Mouse (Mus musculus): ENCODE measurements around the gene Pygb.
A peak's percentile ranks its signal among the peaks of the same experiment; 100 is the strongest.

Pygb gene

DNA sequence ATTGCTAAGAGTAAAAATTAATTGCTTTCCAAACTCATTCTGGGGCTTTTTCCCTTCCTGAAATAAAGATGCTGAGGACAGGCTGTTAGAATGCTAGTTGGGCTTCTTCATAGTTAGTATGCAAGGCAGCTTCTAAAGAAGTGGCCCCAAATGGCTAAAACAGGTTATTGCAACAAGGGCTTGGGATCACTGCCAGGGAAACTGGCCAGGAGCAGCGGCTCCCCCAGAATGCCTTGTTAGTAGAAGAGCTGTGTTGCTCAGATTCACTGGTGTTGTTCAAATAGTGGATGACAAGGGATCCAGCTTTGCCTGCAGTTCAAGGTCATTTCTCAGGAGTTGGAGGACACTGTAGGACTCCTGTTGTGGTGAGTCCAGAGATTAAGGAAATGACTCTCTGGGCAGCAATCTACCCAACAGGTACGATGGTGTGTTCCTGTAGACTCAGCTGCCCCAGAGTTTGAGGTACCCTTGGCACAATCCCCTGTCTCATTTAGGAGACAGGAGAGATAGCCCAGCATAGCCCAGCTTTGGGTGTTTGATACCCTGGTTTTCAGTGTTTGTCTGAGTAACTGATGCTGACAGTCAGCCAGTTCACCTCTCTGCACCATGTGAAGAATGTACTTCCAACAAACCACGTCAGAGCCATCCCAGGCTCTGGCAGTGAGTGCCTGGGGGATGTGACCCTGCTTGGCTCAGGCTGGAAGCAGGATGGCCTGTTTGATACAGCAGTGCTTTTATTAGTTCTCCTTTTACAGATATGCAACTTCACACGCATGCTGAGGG, 2.4 kb downstream of the Pygb start:
- peak; percentile 79 to 93 for DNase-seq (ENCODE audit: inconsistent age in 2 of 2, low spot score in 1 of 2)

DNA sequence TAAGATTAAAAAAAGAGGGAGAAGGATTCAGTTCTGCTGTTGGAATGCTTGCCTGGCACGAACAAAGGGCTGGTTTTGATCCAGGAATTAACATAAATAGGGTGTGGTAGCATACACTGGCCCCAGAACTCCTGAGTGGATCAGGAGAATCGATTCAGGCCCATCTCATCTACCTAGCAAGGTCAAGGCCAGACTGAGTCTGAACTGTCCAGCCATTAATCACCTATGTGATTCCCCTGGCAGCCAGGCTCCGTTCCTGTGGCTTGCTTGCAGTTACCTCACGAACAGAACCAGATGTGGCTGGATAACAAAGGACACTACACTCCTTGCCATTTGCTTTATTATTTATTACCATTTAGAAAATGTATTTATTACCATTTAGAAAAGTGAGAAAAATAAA, 6.8 kb downstream of the Pygb start:
- DNase-seq (ENCODE audit: inconsistent age in 2 of 2, low spot score in 1 of 2): peak; percentile 40 to 59

DNA sequence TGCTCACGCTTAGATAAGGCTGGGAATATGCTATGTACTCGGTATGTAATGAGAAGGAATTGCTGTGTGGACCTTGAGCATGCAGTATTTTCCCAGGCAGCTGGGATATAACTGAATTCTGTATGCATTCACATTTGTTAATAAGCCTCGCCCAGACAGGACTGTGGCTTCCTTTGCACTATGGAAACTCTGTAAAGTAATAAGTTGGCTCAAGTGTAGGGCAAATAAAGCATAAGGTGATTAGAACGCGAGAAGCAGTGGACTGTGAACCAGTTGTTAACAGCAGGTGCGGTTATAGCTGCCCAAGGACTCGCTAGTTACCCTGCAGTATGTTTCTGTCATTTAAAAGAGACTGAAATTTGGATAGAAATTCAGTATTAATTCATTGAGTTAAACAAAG, 11.5 kb downstream of the Pygb start:
- DNase-seq (ENCODE audit: inconsistent age in 2 of 2, low spot score in 1 of 2): no peak

DNA sequence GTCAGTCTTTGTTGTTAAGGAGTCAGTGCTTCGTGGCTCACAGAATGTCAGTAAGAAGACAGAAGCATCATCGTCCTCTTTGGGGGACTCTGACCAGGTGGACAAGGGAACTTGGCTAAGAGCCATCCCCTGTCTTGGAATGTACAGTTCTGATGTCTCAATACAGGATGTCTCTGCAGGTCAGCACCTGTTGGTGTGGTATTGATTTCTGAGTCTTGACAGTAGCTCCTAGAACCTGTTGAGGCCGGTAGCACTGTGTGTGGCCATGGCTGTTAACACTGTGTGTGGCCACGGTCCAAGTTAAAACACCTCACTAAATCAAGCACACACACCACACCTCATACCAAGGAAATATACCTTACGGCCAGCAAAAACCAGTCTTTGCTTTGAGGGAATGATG, 14.1 kb downstream of the Pygb start:
- DNase-seq (ENCODE audit: inconsistent age in 2 of 2, low spot score in 1 of 2): no peak

DNA sequence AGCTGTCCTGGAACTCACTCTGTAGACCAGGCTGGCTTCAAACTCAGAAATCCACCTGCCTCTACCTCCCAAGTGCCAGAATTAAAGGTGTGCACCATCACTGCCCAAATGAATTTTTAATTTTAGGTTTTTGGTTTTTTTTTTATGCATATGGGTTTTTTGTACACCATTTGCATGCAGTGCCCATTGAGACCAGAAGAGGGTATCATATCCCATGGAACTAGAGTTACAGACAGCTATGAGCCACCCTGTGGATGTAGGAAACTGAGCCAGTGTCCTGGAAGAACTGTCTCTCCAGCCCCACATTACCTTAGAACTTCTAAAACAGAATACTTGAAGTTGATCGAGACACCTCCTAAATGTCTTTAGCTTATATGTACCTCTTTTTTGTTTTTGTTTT, 16.5 kb downstream of the Pygb start:
- DNase-seq (ENCODE audit: inconsistent age in 2 of 2, low spot score in 1 of 2): peak in 1 of 2 experiments; percentile 71

DNA sequence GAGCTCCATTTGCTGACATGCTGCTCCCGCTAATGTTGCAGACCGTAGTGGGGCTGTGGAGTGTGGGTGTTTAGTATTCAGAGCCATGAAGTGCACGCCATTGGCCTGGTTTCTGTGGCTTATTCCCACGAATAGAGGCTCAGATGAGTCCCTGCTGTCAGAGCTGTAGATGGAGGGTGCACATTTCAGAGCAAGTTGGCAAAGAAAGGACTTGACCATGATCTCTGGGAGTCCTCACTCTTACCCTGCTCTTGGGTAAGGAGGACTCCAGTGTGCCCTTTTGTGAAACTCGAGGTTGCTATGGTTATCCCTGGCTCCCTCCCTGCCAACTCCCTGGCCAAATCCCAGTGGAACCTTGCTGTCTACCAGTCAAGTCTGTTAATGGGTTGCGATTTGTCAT, 21.8 kb downstream of the Pygb start:
- DNase-seq (ENCODE audit: inconsistent age in 2 of 2, low spot score in 1 of 2): peak in 1 of 2 experiments; percentile 61

DNA sequence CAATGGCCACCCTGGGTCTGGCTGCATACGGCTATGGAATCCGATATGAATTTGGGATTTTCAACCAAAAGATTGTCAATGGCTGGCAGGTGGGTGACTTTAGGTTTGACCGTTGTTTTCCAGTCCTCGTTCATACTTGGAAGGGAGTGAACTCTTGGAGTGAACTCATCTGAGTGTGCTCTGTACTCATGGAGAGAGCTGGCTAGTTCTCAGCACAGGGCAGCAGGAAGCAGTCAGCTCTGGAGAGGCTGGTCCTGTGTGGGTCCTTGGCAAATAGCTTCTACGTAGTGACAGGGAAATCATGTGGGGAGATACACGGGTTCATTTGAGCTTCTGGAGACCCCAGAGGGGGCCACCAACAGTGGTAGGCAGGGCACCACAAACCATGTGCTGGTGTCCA, 22.3 kb downstream of the Pygb start:
- no peak for DNase-seq (ENCODE audit: inconsistent age in 2 of 2, low spot score in 1 of 2)

DNA sequence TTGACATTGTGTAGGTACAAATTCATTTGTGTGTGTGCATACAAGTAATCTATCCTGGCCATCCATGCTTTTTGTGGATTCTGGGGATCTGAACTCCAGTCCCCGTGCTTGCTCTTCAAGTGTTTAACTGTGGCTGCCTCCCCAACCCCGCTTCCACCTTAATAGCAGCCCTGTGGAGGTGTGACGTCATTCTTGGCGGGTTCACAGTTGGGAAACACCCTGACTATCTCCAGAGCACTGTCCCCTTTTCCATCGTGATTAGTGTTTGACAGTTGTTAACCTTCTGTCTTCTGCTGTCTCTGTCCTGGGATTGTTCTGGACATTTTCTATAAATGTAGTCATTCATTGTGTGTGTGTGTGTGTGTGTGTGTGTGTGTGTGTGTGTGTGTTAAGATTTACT, 24.1 kb downstream of the Pygb start:
- no peak for DNase-seq (ENCODE audit: inconsistent age in 2 of 2, low spot score in 1 of 2)

DNA sequence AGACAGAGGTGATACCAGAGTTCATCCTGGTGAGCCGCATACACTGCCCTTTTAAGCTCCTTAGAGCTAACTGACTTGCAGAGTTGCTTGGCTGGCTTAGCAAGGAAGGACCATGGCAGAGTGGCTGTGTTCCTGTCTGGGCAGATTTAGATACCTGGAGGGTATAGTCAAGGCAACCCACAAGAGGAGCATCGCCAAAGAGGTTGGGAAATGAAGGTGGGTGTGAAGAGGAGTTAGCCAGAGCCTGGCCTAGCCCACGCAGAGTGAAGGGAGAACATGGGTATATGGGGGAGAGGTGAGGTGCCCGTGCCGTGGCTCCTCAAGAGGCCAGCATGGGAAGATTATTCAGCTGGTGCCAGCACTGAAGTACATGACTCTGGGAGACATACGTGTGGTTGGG, 26.3 kb downstream of the Pygb start:
- no peak for DNase-seq (ENCODE audit: inconsistent age in 2 of 2, low spot score in 1 of 2)

DNA sequence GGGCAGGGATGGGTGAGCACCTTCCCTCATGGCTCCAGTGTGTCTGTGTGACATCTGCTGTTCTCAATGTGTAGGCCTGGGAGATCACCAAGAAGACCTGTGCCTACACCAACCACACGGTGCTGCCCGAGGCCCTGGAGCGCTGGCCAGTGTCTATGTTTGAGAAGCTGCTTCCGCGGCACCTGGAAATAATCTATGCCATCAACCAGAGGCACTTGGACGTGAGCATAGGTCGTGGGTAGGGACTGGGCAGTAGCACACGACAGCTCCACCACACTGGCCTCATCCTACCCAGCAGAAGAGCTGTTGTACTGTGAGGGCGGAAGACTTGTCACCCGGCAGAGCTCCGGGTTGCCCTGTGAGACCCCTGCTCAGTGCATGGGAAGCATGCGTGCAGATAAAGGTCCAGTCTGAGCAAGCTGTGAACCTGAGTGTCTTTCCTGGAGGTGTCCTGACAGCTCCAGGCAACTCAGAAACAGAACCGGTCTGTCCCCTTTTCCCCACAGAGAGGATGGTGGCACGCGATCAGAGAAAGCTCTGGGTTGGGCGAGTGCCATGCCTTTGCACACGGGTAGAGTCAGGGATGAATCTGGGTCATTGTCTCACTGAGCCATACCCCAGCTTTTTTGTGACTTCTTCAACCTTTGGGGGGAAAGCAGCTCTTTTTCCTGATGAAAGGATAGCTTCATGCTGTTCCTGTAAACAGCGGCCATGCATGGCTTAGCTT, 30.3 kb downstream of the Pygb start:
- DNase-seq (ENCODE audit: inconsistent age in 2 of 2, low spot score in 1 of 2): peak in 1 of 2 experiments; percentile 77

DNA sequence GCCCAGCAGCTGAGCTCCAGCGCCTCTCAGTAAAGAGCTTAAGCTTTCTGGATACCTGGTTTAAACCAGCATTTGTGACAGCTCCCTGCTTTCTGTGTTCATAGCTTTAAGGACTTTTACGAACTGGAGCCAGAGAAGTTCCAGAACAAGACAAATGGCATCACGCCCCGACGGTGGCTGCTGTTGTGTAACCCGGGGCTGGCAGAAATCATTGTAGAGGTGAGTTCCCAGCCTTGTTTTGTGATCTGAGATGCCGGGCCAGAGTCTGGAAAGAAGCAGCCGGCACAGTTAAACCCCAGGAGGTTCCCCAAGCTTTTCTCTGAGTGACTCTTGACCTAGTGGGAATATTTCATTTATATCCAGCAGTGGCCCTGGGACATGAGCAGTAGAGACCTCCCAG, 32.2 kb downstream of the Pygb start:
- no peak for DNase-seq (ENCODE audit: inconsistent age in 2 of 2, low spot score in 1 of 2)

DNA sequence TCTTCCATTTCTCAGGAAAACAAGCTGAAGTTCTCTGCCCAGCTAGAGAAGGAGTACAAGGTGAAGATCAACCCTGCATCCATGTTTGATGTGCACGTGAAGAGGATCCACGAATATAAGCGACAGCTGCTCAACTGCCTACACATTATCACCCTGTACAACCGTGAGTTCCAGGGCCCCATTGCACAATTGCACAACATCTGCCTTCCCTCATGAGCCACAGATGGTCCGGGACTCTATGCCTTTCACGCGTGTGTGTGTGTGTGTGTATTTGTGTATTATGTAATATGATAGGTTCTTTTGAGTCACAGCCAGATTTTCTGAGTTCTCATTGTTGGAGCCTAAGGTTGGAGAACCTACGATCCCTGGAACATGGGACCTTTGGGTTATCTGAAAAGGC, 34.2 kb downstream of the Pygb start:
- DNase-seq (ENCODE audit: inconsistent age in 2 of 2, low spot score in 1 of 2): no peak

DNA sequence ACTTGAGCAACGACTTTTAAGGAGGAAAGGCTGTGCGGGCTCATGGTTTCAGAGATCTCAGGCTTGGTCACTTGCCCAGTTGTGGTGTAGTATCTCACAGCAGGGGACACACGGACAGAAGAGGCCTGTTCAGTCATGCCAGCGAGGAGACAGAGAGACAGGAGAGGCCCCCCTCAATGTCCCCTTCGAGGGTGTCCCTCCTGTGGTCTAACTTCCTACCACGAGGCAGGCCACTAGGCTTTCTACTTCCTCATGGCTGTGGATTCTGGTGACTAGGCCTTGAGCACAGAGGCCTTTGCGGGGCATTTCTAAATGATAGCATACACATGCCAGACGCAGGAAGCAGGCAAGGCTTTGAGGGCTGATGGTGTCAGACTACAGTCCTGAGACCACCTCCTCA, 36.5 kb downstream of the Pygb start:
- no peak for DNase-seq (ENCODE audit: inconsistent age in 2 of 2, low spot score in 1 of 2)

DNA sequence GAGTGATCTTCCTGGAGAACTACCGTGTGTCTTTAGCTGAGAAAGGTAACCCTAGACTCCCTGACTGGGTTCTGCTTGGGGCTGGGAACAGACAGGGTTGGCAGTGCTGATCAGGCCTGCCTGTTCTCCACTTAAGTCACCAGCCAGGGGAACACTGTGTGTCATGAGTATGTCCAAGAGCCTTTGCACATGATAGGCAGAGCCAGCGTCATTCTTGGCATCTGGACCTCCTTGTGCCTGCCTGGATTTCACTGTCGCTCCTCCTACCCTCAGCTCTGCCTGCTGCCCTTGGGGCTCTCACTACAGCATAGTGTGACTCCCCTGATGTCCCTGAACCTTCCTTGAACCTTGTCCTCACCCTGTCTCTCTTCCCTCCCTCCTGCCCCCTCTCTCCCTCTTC, 39.9 kb downstream of the Pygb start:
- DNase-seq (ENCODE audit: inconsistent age in 2 of 2, low spot score in 1 of 2): peak; percentile 90 to 91

DNA sequence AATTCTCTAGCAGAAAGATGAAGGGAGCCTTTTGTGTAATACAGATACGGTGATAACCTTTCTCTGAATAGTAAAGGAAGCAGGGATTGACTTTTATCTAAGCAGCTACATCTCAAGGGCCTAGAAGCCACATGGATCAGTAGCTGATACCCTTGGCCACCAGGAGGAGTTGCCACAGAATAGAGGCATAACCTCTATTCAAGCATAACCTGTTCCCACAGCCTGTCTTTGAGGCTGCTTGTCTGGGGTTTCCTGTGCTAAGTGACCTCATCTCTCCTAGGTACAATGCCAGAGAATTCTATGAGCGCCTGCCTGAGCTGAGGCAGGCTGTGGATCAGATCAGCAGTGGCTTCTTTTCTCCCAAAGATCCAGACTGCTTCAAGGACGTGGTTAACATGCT, 41.6 kb downstream of the Pygb start:
- no peak for DNase-seq (ENCODE audit: inconsistent age in 2 of 2, low spot score in 1 of 2)

DNA sequence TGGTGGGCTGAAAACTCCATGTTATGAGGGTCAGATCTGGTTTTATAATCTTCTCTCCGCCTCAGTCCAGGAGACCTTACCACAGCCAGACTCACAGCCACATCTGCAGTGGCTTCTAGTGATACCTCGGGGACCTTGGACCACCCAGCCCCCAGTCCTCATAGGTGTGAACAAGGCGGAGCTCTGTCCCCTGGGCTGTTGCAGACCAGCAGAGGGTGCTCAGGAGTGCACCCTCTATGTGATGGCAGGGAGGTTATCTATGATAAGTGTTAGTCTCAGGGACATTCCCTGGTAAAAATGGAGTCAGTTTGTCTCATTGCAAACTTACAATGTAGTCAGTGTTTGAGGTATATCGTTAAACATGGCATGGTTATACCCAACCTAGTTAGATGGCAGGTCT, 42.1 kb downstream of the Pygb start:
- DNase-seq (ENCODE audit: inconsistent age in 2 of 2, low spot score in 1 of 2): no peak

DNA sequence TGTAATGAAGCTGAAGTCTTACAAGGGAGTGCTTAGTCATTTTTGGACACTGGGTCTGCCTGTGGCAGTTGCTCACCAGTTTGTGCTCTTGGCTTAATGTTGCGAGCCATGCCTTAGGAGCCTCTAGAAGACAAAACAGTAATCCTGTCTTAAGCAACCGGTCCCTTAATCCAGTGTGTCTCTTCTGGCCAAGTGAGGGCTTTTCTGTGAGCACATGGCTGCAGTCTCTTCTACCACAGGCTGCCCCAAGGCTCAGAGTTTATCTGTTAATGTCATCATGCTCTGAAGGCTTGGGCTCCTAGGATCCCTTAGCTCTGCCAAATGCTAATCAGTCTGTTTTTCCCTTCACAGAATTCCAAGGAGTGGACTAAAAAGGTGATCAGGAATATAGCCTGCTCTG, 43.5 kb downstream of the Pygb start:
- DNase-seq (ENCODE audit: inconsistent age in 2 of 2, low spot score in 1 of 2): no peak

DNA sequence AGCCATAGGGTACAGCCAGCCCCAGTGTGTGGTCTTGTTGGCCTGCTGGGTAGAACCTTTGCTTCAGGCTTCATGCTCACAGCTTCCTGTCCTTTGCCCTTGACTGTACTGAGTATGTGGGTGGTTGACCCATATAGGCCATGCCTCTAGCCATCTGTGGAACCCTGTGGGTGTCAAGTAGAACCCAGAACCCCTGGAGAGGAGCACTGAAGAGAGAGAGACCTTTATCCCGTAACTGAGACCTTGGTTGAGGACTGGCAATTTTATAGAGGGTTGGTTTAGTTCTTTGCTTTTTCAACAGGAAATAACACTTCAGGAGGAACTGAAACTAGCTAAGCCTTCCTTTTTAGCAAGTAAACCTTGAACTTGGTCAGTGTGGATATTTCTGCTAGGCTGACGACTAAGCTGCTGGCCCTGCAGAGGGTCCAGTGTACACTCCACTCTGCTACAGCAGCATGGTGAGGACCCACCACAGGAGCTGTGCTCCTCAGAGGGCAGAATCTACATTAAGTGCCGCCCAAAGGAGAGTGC, 44.4 kb downstream of the Pygb start:
- no peak for DNase-seq (ENCODE audit: inconsistent age in 2 of 2, low spot score in 1 of 2)

DNA sequence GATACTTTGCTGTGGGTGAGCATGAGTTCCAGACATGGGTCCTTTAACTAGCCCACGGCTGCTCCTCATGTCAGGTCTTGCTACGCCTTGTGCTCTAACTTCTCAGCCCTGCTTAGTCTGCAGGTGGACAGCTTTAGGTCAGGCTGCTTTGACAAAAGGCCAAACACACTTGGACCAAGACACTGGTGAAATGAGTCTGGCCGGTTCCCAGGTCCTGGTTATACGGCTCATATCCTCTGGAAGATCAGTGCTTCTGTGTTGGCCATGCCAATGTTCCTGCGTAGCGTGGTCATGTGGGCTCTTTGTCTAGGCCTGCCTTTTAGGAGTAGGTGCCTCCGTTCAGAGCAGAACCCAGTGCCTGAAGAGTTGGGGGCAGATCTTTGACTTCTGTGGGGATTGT, 45.5 kb downstream of the Pygb start:
- no peak for DNase-seq (ENCODE audit: inconsistent age in 2 of 2, low spot score in 1 of 2)

DNA sequence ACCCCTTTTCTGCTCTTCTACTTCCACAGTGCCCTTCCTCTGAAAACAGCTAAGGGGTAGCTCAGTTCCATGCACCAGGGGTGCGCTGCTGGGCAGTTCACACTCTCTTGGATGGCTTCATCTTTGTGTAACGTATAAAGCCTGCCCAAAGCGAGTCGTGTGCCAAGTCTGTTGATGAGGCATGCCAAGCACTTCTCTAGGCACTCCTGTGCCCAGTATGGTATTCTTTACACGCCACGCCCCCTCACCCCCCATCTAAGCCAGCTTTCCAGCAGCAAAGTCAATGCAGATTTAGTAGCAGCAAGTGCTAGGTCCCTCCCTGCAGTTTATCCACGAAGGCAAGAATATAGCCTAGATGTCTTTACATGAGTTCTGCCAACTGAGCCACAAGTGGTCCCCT, 48.1 kb downstream of the Pygb start:
- no peak for DNase-seq (ENCODE audit: inconsistent age in 2 of 2, low spot score in 1 of 2)

DNA sequence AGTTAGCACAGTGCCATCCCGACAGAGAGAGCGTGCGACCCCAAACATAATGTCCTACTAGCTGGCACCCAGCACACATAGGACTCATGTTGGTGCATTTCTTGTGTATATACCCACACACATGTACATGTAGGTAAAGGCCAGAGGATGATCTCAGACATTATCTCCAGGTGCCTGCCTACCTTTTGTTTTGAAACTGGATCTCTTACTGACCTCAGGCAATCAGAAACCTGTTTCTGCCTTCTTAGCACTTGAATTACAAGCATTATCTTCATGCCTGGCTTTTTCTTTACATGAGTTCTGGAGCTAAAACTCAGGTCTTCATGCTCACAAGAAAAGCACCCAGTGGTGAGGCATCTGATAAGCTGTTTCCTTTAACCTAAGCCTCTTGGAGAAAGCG, 49.4 kb downstream of the Pygb start:
- DNase-seq (ENCODE audit: inconsistent age in 2 of 2, low spot score in 1 of 2): no peak

DNA sequence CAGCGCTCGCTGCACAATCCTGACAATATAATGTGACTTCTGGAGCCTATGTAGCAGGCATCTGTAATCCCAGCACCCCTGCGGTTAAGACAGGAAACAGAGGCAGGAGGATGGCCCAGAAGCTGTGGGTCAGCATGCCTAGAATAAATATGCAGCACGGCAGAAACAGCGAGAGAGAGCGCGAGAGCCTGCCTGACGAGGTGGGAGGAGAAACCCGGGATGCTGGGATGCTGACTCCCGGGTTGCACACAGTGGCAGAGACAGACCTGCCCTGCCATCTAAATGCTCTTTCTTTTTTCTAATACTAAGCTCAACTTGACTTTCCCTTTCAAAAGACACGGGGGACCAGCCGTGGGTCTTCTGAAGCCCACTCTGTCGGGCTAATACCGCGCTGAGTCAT, 50.4 kb downstream of the Pygb start:
- no peak for DNase-seq (ENCODE audit: inconsistent age in 2 of 2, low spot score in 1 of 2)

DNA sequence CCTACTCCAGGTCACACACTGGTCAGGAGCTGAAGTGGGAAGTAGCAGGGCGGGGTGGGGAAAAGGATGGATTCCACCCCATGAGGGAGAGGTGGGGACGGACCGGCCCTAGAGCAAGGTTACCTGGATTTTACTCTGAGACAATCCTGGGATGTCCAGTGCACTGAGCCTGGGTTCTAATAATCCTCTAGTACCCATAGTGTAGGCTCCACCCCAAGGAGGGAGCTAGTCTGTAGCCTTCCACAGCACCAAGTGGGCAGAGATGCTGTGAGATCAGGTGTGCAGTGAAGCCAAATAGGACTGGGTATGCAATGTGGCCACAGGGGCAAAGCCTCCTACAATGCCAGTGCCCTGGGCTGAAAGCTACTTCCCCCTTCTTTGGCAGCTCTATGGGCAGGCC, 51.2 kb downstream of the Pygb start:
- DNase-seq (ENCODE audit: inconsistent age in 2 of 2, low spot score in 1 of 2): no peak

All from adrenal gland, adult (tissue).